Mouse (Mus musculus) liver, embryonic 16.5 days (tissue): ENCODE data around the gene Pax3. TPM values are rescaled to one million over a fixed set of nuclear protein-coding genes. Genes with fewer than 3 reads are reported as not detected.

Source experiments
- ATAC-seq: fragments of 200-750 bp; cut with Nextera tagmentation; 2 replicates; pipeline ENCODE4 v1.8.0; 2017; ENCODE audit warnings: low read depth, mild to moderate bottlenecking, moderate number of reproducible peaks, moderate library complexity
- H3K27ac ChIP-seq: fragments of 300-500 bp; sonication (generic); 2 replicates; pipeline ENCODE4 v1.5.1; 2014; ENCODE audit warnings: mild to moderate bottlenecking, low read length
- H3K27me3 ChIP-seq: fragments of 300-500 bp; sonication (generic); 2 replicates; pipeline ENCODE4 v1.6.1; 2014; ENCODE audit warnings: low read depth, low read length, mixed read lengths; ENCODE audit not compliant: control insufficient read depth, insufficient read depth
- H3K36me3 ChIP-seq: fragments of 300-500 bp; sonication (generic); 2 replicates; pipeline ENCODE4 v1.6.1; 2014; ENCODE audit warnings: mild to moderate bottlenecking; ENCODE audit not compliant: control insufficient read depth, insufficient read depth
- H3K4me1 ChIP-seq: fragments of 300-500 bp; sonication (generic); 2 replicates; pipeline ENCODE4 v1.6.1; 2014; ENCODE audit warnings: low read depth, low read length, mixed read lengths; ENCODE audit not compliant: control insufficient read depth
- H3K4me2 ChIP-seq: fragments of 300-500 bp; sonication (generic); 2 replicates; pipeline ENCODE4 v1.6.1; 2014; ENCODE audit warnings: low read depth, low read length, mixed read lengths
- H3K4me3 ChIP-seq: fragments of 300-500 bp; sonication (generic); 2 replicates; pipeline ENCODE4 v1.5.1; 2014; ENCODE audit warnings: low read depth, mild to moderate bottlenecking, low read length
- H3K9ac ChIP-seq: fragments of 300-500 bp; sonication (generic); 2 replicates; pipeline ENCODE4 v1.6.1; 2014; ENCODE audit warnings: low read depth, low read length
- H3K9me3 ChIP-seq: fragments of 300-500 bp; sonication (generic); replicated peaks from 2 replicates; pipeline ENCODE4 v1.6.1; 2016; ENCODE audit warnings: low read length; ENCODE audit not compliant: control insufficient read depth
- WGBS: fragments of 180-500 bp; shearing (Covaris S2); extraction: QIAGEN DNeasy Blood & Tissue Kit; methylation state at CpG from one replicate; pipeline ENCODE4 v1.1.7; 2014; ENCODE audit not compliant: insufficient replicate concordance; 5-methylcytosine and 5-hydroxymethylcytosine counted together
- polyA plus RNA-seq: library from polyadenylated mRNA; unstranded; fragments of >200 nt; fragmentation: Nextera tagmentation; extraction: Ambion mirVana; gene quantifications from 2 replicates; pipeline ENCODE4 v1.2.1, GENCODE M21; 2015

Gene Pax3
- not detected in 2 replicates for polyA plus RNA-seq

DNA sequence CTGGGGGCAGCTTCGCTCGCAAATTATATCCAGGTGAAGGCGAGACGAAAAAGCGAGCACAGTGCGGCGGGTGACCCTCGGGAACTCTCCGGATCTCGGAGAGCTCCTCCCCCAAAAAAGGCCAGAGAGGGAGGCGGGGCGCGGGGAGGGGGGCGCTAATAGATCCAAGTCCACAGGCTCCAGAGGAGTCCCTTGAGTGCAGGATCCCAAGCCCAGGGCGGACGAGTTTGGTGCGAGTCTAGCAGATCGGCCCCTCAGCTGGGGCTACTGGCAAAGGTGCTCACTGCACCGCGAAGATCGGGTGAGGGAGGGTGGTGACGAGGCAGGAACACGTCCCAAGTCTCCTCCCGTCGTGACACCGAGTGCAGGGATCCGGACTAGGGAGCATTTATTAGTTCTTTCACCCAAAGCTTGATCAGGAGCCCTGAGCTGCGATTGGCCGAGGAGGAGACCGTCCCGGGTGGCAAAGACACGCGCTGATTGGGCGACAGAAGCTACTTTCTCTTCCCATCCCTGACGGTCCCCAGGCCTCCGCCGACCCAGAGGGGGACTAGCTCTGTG, at the start of gene Pax3:
Pax3 (minus strand) TSS at position 384 of the 561 bp plus-strand sequence.
- under 1% methylated on average over 37 of the region's 37 CpGs for WGBS
- Histone ChIP-seq H3K4me1 (no peaks in the 10 kb centered on the region; the same call in 1 of the 2 replicates), H3K27ac (no peak within 1 kb of the TSS), H3K4me2 (peak within 1 kb of the TSS; percentile 37), H3K36me3 (no peaks in the 10 kb centered on the region), H3K9me3 (no peaks in the 10 kb centered on the region), H3K9ac (no peak within 1 kb of the TSS), H3K27me3 (peaks cover 98% of the 10 kb centered on the region), H3K4me3 (peak within 1 kb of the TSS; percentile 22)
- no peak for ATAC-seq

DNA sequence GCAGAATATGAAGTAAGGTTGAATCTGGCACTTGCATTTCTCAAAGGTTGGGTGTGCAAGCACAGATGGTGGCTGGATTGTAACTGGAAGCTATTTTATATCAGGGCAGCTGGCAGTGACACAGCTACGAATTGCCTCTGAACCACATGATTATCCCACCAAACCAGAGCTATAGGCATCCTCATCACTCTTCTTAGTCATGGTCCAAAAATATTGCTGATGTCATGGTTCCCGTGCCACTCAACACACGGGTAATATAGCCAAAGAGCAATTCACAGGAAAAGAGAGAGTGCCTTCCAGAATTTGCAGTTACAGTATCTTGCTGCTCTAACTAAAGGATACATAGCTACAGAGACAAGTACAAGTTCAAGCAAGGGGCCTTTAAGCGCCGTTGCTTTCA, 37.4 kb upstream of the Pax3 start:
- H3K4me2 ChIP-seq, result no peak overlapping the region
- no peak overlapping the region for H3K4me3 ChIP-seq
- no peak overlapping the region for H3K27ac ChIP-seq
- no peaks in the 10 kb centered on the region for H3K4me1 ChIP-seq
- 46% methylated on average over 5 of the region's 5 CpGs for WGBS
- no peaks in the 10 kb centered on the region for H3K36me3 ChIP-seq
- ATAC-seq, result no peak
- H3K9ac ChIP-seq, result no peak overlapping the region
- no peaks in the 10 kb centered on the region for H3K27me3 ChIP-seq
- H3K9me3 ChIP-seq, result no peaks in the 10 kb centered on the region

DNA sequence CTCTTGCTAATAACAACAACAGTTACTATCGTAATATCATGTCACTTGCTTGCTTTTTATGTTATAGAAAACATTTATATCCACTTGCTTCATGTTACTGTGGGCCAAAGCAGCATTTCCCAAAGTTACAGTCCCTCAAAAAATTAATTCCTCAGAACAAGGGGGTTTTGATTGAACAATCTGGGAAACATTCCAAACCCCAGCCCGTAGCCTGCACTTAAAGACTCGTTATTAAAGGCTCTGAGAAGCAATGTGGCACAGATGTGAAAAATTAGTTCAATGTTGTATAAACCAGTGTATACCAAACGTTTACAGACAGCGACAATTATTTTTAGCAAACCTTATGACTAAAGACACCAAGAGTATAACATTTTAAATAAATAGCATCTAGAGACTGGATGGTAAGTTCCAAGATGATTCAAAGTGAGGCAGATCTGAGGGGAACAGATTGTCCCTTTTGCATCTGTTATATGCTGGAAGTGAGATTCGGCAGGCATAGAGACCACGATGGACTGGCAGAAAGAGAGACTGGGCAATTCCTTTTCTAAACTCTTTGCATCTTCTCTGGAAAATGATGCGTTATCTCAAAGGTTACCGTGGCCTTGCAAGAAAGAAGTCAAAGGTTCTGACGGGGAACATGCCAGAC, 35.1 kb upstream of the Pax3 start:
- WGBS, result 69% methylated on average over 10 of the region's 10 CpGs
- no peaks in the 10 kb centered on the region for H3K4me1 ChIP-seq
- H3K9ac ChIP-seq, result no peak overlapping the region
- no peaks in the 10 kb centered on the region for H3K9me3 ChIP-seq
- no peak overlapping the region for H3K27ac ChIP-seq
- no peaks in the 10 kb centered on the region for H3K27me3 ChIP-seq
- no peak overlapping the region for H3K4me3 ChIP-seq
- H3K36me3 ChIP-seq, result no peaks in the 10 kb centered on the region
- no peak for ATAC-seq
- no peak overlapping the region for H3K4me2 ChIP-seq

DNA sequence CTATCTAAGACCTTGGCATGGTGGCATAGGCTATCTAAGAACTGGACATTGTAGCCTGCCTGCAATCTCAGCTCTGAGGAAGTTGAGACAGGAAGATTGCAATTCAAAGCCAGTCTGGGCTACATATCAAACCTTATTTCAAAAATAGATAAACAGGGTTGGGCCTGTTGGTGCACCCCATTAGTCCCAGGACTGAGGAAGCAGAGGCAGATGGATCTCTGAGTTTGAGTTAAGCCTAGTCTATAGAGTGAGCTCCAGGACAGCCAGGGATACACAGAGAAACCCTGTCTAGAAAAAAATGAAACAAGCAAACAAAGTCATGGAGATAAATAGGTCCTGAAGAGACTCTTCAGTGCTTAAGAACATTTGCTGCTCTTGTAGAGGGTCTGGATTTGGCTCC, 32.9 kb upstream of the Pax3 start:
- Histone ChIP-seq H3K27me3 (no peaks in the 10 kb centered on the region), H3K36me3 (no peaks in the 10 kb centered on the region), H3K9ac (no peak overlapping the region), H3K9me3 (no peaks in the 10 kb centered on the region), H3K27ac (no peak overlapping the region), H3K4me1 (no peaks in the 10 kb centered on the region), H3K4me2 (no peak overlapping the region), H3K4me3 (no peak overlapping the region)
- ATAC-seq, result no peak

DNA sequence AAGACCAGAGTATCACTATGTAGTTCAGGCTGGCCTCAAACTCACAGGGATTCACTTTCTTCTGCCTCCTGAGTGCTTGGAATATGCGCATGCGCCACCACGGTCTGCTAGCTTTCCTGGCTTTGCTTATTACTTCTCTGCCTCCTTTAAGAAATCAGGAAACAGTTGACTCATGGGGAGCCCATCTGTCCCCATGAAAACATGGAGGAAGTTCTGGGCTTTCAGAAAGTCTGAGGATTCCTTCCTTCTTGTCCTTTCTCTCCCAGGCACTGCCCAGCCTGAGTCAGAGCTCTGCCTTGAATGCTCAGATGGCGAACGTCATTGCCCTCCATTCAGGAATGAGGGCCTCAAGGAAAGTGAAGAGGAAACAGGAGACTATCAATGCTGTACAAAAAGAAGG, 31.8 kb upstream of the Pax3 start:
- Histone ChIP-seq H3K4me3 (no peak overlapping the region), H3K9me3 (no peaks in the 10 kb centered on the region), H3K27ac (no peak overlapping the region), H3K9ac (no peak overlapping the region), H3K4me1 (no peaks in the 10 kb centered on the region), H3K27me3 (no peaks in the 10 kb centered on the region), H3K36me3 (no peaks in the 10 kb centered on the region), H3K4me2 (no peak overlapping the region)
- WGBS, result 35% methylated on average over 5 of the region's 5 CpGs
- ATAC-seq, result no peak

GRCm38 (mm10) chr1:78218057-78218780, 21.3 kb upstream of the Pax3 start:
- no peak overlapping the region for H3K9ac ChIP-seq
- no peak overlapping the region for H3K27ac ChIP-seq
- 2% methylated on average over 19 of the region's 19 CpGs for WGBS
- no peak overlapping the region for H3K4me3 ChIP-seq
- H3K4me2 ChIP-seq, result no peak overlapping the region
- no peak for ATAC-seq
- no peaks in the 10 kb centered on the region for H3K9me3 ChIP-seq
- H3K4me1 ChIP-seq, result no peaks in the 10 kb centered on the region
- peaks cover 68% of the 10 kb centered on the region for H3K27me3 ChIP-seq
- no peaks in the 10 kb centered on the region for H3K36me3 ChIP-seq

DNA sequence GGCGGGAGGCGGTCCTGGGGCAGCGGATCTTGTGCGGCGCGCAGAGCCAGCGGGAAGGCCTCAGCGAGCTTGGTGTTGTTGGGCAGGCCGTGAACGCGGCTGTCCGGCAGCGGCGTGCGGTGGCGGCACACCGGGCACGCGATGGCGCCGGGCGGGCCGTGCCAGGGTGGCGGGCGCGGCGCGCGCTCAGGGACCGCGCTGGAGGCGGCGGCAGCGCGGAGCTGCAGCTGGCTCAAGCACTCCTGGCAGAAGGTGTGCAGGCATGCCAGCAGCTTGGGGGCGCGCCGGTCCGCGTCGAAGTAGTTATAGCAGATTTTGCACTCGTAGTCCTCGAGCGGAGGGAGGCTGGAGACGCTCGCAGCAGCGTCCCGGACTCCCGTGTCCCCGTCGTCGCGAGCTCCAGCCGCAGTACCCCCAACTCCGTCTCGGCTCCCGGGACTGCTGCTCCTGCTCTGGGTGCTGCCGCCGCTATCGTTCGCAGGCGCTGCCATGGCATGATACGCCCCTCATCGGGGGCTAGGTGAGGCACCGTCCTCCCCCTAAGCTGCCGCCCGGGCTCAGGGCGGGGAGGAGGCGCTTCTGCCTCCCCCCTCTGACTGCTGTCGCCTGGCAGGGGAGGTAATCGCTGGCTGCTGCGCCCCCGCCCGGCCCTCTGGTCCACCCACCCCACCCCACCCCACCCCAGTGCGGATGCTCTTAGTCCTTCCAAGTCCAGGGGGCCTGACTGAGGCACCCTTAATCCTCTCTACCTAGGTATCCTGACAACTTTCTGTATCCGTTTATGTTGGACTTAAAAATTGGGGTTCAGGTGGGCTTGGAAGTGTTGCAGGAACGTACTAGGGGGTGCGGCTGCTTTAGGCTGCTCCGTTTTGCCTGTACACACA, 20.5 kb upstream of the Pax3 start:
- Histone ChIP-seq H3K9ac (no peak overlapping the region), H3K27ac (no peak overlapping the region), H3K9me3 (no peaks in the 10 kb centered on the region), H3K36me3 (no peaks in the 10 kb centered on the region), H3K4me2 (peak overlapping the region; percentile 63), H3K4me1 (no peaks in the 10 kb centered on the region), H3K27me3 (peaks cover 75% of the 10 kb centered on the region), H3K4me3 (peak overlapping the region; percentile 48)
- WGBS, result 2% methylated on average over 70 of the region's 79 CpGs
- ATAC-seq, result no peak

DNA sequence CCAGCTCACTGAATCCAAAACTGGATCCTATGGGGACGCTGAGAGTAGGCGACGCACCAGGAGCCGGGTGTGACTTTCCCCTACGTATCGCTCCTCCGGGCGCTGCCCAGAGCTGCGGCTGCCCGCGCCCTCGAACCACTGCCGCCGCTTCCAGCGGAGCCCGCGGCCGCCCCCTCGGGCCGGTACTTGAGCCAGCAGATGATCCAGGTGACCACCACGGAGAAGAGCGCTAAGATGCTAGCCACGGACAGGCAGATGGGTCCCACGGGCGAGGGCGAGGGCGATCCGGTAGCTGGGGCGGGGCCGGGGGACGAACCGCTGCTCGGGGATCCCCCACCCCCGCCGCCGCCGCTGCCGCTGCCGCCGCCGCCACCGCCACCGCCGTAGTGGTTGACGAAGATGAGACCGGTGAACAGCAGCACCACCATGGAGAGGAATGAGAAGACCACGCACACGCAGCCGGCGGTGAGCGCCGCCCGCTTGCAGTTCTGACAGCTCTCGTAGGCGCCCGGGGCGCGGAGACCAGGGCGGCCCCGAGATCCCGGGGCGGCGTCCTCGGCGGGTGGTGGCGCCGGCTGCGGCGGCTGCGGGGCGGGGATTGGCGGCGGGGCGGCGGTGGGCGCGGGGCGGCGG, 19.7 kb upstream of the Pax3 start:
- Histone ChIP-seq H3K4me2 (peak overlapping the region; percentile 63), H3K4me1 (no peaks in the 10 kb centered on the region), H3K27ac (no peak overlapping the region), H3K36me3 (no peaks in the 10 kb centered on the region), H3K27me3 (peaks cover 81% of the 10 kb centered on the region), H3K9me3 (no peaks in the 10 kb centered on the region), H3K4me3 (peak overlapping the region; percentile 48), H3K9ac (no peak overlapping the region)
- 2% methylated on average over 49 of the region's 79 CpGs for WGBS
- no peak for ATAC-seq
